Comparison of ENCODE assay signal across 12 mouse cellular contexts in genomic region chr14:25857168-25857621, GRCm38 (mm10). TPM values are rescaled to one million over a fixed set of nuclear protein-coding genes. Genes with fewer than 3 reads are reported as not detected.
DNase-seq lines count a peak whose midpoint lies in the region; ATAC-seq and TF ChIP-seq lines count a peak whose summit lies in the region.
"Had no signal": no experiment of that assay in that cellular context is flagged by ENCODE, and none has a peak within 500 bp of the region (broad histone marks: within the 10 kb centered on the region; RNA-seq: fewer than 3 reads in every experiment).

No protein-coding gene starts in this region.

- H3K4me2 ChIP-seq in heart, embryonic 16.5 days (ENCODE audit: low read depth, low read length): peak overlapping the region; percentile 16; the same call in 1 of the 2 replicates
- H3K4me2 ChIP-seq in liver, embryonic 13.5 days: peak overlapping the region; percentile 19; the same call in 1 of the 2 replicates
- H3K4me2 ChIP-seq: embryonic facial prominence, embryonic 15.5 days; limb, embryonic 12.5 days had no signal

- no peak overlapping the region for H3K4me3 ChIP-seq in heart, embryonic 16.5 days (ENCODE audit: low read length)
- no peak overlapping the region; the same call in 1 of the 2 replicates for H3K4me3 ChIP-seq in G1E (ENCODE audit: low read depth, low read length)
- no peak overlapping the region for H3K4me3 ChIP-seq in liver, embryonic 13.5 days (replicated peaks)
- H3K4me3 ChIP-seq: embryonic facial prominence, embryonic 15.5 days; limb, embryonic 12.5 days had no signal

- no peaks in the 10 kb centered on the region for H3K27me3 ChIP-seq in heart, embryonic 16.5 days (ENCODE audit: control insufficient read depth, insufficient read depth, low read length)
- no peaks in the 10 kb centered on the region for H3K27me3 ChIP-seq in G1E (ENCODE audit: insufficient read depth, low read length)
- H3K27me3 ChIP-seq in liver, embryonic 13.5 days: no peaks in the 10 kb centered on the region
- H3K27me3 ChIP-seq: embryonic facial prominence, embryonic 15.5 days; limb, embryonic 12.5 days had no signal

- intact Hi-C loops in heart, postnatal 10 days (cut with DNase I): no loop called here

- no peak overlapping the region for H3K9ac ChIP-seq in heart, embryonic 16.5 days (ENCODE audit: low read length)
- H3K9ac ChIP-seq in liver, embryonic 13.5 days: no peak overlapping the region
- H3K9ac ChIP-seq: embryonic facial prominence, embryonic 15.5 days; limb, embryonic 12.5 days had no signal

- no peak for DNase-seq in heart, postnatal 10 days
- peak; percentile 28 for DNase-seq in G1E (ENCODE audit: low spot score)
- no peak for DNase-seq in liver, embryonic 13.5 days
- DNase-seq in natural killer cell, adult 2 months (ENCODE audit: low spot score in 2 of 2): peak; percentile 66 to 80
- DNase-seq in kidney, adult 8-10 months: no peak
- no peak for DNase-seq in kidney, postnatal 10 days
- DNase-seq in layer of hippocampus, adult 18-20 months (ENCODE audit: low spot score in 2 of 2): no peak
- DNase-seq: kidney, adult 9 months had no signal

- TF ChIP-seq CTCF in G1E (IDR thresholded peaks at IDR 0.05; ENCODE audit: low read depth, low read length): no peak

- WGBS in heart, embryonic 16.5 days: 42% methylated on average over 3 of the region's 3 CpGs
- 8% methylated on average over 3 of the region's 3 CpGs for WGBS in liver, embryonic 13.5 days (ENCODE audit: insufficient replicate concordance)

- peaks cover 30% of the 10 kb centered on the region for H3K4me1 ChIP-seq in heart, embryonic 16.5 days (ENCODE audit: control insufficient read depth, insufficient read depth, low read length)
- H3K4me1 ChIP-seq in G1E (ENCODE audit: insufficient read depth, low read depth, low read length): peaks cover 29% of the 10 kb centered on the region
- peaks cover 57% of the 10 kb centered on the region for H3K4me1 ChIP-seq in liver, embryonic 13.5 days (replicated peaks)

- no peaks in the 10 kb centered on the region for H3K36me3 ChIP-seq in heart, embryonic 16.5 days (ENCODE audit: control insufficient read depth, insufficient read depth)
- no peaks in the 10 kb centered on the region for H3K36me3 ChIP-seq in G1E (replicated peaks)
- no peaks in the 10 kb centered on the region for H3K36me3 ChIP-seq in liver, embryonic 13.5 days
- H3K36me3 ChIP-seq: embryonic facial prominence, embryonic 15.5 days; limb, embryonic 12.5 days had no signal

- no peak overlapping the region; the same call in 1 of the 2 replicates for H3K27ac ChIP-seq in heart, embryonic 16.5 days (ENCODE audit: low read length)
- peak overlapping the region; percentile 23; the same call in 1 of the 2 replicates for H3K27ac ChIP-seq in liver, embryonic 13.5 days
- H3K27ac ChIP-seq: embryonic facial prominence, embryonic 15.5 days; limb, embryonic 12.5 days had no signal

- ATAC-seq in heart, embryonic 16.5 days (replicated peaks; ENCODE audit: extremely low read depth, insufficient read depth, low FRiP score): no peak
- ATAC-seq in G1E (ENCODE audit: extremely low read depth, insufficient number of reproducible peaks, low FRiP score, poor library complexity, severe bottlenecking): peak; percentile 62
- ATAC-seq in liver, embryonic 13.5 days (ENCODE audit: low read depth): peak; percentile 48

- H3K9me3 ChIP-seq in heart, embryonic 16.5 days (replicated peaks; ENCODE audit: control insufficient read depth, low read length): no peaks in the 10 kb centered on the region
- H3K9me3 ChIP-seq in G1E (replicated peaks): no peaks in the 10 kb centered on the region
- H3K9me3 ChIP-seq in liver, embryonic 13.5 days (replicated peaks): no peaks in the 10 kb centered on the region
- H3K9me3 ChIP-seq: embryonic facial prominence, embryonic 15.5 days; limb, embryonic 12.5 days had no signal

RNA-seq across cellular contexts. Expression of gene Anxa11, which starts 15.2 kb away (rescaled TPM):
- 33.9 and 38.1 TPM in 2 replicates for polyA plus RNA-seq in heart, embryonic 16.5 days (2015; fragmentation: Nextera tagmentation; extraction: Ambion mirVana)
- total RNA-seq in heart, postnatal 10 days (2021): 10 to 100 TPM; 76.4 to 83.4 TPM
- total RNA-seq in G1E (2014; fragmentation: Nextera tagmentation): 22.8 and 24.7 TPM in 2 replicates
- 3.3 and 4.5 TPM in 2 replicates for total RNA-seq in G1E (2017)
- 51.5 and 57.7 TPM in 2 replicates for polyA plus RNA-seq in G1E (2012)
- polyA plus RNA-seq in liver, embryonic 13.5 days (2015; fragmentation: Nextera tagmentation; extraction: Ambion mirVana): 7.3 and 9.4 TPM in 2 replicates
- total RNA-seq in layer of hippocampus, adult 18-20 months (2021): 10 to 100 TPM; 78.6 to 84.7 TPM

RNA-seq across cellular contexts. Expression of gene Plac9a, which starts 45.7 kb away (rescaled TPM):
- polyA plus RNA-seq in heart, embryonic 16.5 days (2015; fragmentation: Nextera tagmentation; extraction: Ambion mirVana): 0.38 and 0.40 TPM in 2 replicates
- 1 to 10 TPM; 4.0 to 6.3 TPM for total RNA-seq in heart, postnatal 10 days (2021)
- total RNA-seq in G1E (2014; fragmentation: Nextera tagmentation) (not detected in 2 replicates), G1E (2017) (not detected in 2 replicates)
- polyA plus RNA-seq in G1E (2012): not detected in 2 replicates
- polyA plus RNA-seq in liver, embryonic 13.5 days (2015; fragmentation: Nextera tagmentation; extraction: Ambion mirVana): 0.70 TPM in 1 of 2 replicates, not detected in the other
- not detected for total RNA-seq in layer of hippocampus, adult 18-20 months (2021)
- polyA plus RNA-seq: limb, embryonic 12.5 days; neural tube, embryonic 11.5 days had no signal

Comparison
In these comparisons a context has a peak if more than half of its experiments do, and no peak if none do; other contexts are left out.
1. DNase-seq: peak in G1E (single experiment) and natural killer cell, adult 2 months (2 of 2); none in heart, postnatal 10 days (0 of 2), liver, embryonic 13.5 days (single experiment), kidney, adult 8-10 months (0 of 2), kidney, postnatal 10 days (single experiment) and layer of hippocampus, adult 18-20 months (0 of 2).
2. RNA of gene Plac9a, which starts 45.7 kb away (total RNA-seq): 4.0 to 6.3 TPM in heart, postnatal 10 days; not detected in G1E and not detected in layer of hippocampus, adult 18-20 months; every median in the first group is over 4 times any median in the second.